Mouse (Mus musculus): ENCODE data around the gene Smim7. TPM values are rescaled to one million over a fixed set of nuclear protein-coding genes. Genes with fewer than 3 reads are reported as not detected.

Gene Smim7
- polyA plus RNA-seq (2012) = 19.9 and 21.5 TPM in 2 replicates

DNA sequence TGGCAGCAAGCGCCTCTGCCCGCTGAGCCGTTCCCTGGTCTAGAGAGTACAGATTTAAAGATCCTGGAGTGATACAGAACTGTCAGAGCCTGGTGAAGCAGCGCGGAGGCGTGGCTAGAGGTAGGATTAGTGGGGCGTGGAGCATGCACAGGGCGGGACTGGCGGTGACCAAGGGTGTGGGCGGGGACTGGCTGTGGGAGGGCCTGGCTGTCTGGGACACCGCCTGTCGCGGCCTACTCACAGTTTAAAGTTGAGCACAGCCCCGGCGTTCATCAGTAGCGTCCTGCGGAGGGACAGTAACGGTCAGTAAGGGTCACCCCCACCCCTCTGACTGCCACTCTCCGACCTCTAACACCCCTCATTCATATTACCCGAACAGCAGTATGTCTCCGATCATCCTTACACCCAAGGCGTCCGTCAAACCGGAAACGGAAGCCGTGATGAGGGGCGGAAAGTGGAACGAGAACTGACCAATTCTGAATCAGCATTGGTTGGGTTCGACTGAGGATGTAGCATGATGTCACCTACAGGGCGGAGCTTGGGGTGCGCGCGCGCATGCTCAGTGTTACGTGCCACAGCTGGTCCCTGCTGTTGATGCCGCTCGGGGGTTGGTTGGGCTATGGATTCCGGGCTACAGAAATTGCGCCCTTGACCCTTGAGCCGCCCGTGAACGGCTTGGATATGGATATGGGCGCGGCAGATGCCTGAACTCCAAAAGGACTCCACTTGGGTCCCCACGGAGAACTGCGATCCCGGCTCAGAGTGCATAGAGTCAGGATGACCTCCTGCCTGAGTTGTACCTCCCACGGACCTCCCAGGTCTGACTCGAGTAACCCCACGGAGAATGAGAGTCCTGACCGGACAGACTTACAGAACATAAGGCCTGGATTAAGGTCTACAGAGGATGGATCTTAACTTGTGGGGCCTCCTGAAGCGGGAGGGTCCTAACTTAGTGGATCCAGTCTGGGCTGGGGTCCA is at the start of gene Smim7:
Smim7 (minus strand) TSS at position 456 of the 978 bp plus-strand sequence.

DNA sequence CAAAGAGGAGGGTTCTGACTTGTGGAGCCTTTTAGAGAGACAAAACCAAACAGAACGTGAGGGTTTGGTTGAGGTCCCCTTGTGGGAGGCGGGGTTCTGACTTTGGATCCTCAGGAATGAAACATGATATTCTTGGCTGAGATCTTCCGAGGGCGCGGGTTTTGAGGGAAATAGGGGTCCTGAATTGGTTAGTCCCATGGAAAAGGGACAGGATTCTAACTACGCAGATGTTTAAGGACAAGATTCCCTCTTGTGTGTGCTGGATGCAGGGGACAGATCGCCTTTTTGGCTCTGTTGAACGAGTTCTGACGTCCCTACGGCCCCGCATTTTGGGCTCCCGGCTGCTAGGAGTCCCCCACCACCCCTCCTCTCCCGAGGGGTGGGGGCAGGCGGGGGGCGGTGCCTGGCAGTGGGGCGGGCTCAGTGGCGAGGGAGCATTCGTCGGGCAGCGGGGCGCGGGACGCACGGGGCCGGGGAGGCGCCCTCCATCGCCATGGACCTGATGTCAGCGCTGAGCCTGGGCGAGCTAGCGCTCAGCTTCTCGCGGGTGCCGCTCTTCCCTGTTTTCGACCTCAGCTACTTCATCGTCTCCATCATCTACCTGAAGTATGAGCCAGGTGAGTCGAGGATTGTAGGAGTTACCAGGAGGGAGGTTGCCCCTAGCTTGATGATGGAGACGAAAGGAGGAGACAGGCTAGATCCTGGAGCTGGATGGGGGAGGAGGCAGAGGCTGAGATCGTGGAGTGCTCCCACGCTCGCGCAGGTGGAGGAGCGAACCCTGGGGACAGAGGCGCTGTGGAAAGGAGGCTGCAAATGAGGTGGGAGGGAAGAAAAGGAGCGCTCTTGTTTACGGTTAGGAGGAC is 954 bp upstream of the Smim7 start, which contains the start of gene Tmem38a:
Tmem38a (plus strand) TSS at position 445 of the 863 bp plus-strand sequence.

DNA sequence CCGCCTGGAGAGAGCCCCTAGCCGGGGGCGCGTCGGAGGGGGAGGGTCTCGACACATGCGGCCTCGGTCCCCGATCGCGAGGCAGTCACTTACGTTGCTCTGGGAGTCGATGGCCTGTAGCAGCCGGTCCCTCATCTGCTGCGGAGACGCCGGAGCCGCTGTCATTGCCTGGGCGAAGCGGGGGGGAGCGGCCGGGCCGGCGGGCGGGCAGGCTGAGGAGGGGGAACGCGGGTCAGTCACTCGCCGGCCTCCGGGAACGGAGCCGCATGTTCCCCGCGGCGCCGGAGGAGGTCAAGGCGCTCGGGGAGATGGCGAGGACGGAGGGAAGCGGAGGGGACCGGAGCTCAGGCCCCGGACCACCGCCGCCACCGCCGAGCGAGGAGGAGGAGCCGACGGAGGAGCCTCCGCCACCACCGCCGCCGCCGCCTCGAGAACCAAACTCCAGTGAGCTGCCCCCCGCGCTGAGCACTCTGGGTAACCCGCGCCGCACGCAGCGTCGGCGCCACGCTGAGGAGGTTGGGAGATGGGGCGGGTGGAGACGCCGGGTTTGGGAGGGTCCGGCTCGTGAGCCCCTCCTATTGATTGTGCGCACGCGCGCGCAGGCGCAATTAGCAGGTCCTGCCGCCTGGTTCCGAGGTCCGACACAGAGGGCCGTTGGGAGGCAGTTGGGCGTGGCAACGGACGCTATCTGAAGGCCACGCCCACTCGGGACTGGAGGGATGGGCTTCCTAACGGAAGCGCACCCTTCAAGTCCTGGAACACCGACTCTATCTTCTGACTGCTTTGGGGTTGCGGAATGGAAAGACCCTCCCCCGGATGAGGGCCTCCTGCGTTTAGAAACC is 22.9 kb downstream of the Smim7 start, which contains the start of gene Med26:
Med26 (minus strand) TSS at position 469 of the 842 bp plus-strand sequence.

Other genes starting within 250 kb of the Smim7 start
- 17.5 and 21.0 TPM in 2 replicates for gene Eps15l1, start 149.6 kb downstream of the Smim7 start, polyA plus RNA-seq (2012)
- gene Calr3, start 127.2 kb downstream of the Smim7 start, polyA plus RNA-seq (2012) = 0.35 TPM in 1 of 2 replicates, not detected in the other
- 1.7 and 2.5 TPM in 2 replicates for gene 1700030K09Rik, start 127.2 kb downstream of the Smim7 start, polyA plus RNA-seq (2012)
- gene Cherp, start 95.9 kb downstream of the Smim7 start, polyA plus RNA-seq (2012) = 255 and 295 TPM in 2 replicates
- 11.7 and 12.9 TPM in 2 replicates for gene Slc35e1, start 78.5 kb downstream of the Smim7 start, polyA plus RNA-seq (2012)
- 60.3 and 74.1 TPM in 2 replicates for gene Med26, start 22.8 kb downstream of the Smim7 start, polyA plus RNA-seq (2012)
- 1.3 TPM in 2 replicates for gene Tmem38a, start 967 bp upstream of the Smim7 start, polyA plus RNA-seq (2012)
- gene Nwd1, start 75.6 kb upstream of the Smim7 start, polyA plus RNA-seq (2012) = 4.0 and 4.7 TPM in 2 replicates
- 43.0 and 55.1 TPM in 2 replicates for gene Sin3b, start 152.2 kb upstream of the Smim7 start, polyA plus RNA-seq (2012)
- 8.2 and 10.5 TPM in 2 replicates for gene F2rl3, start 190.8 kb upstream of the Smim7 start, polyA plus RNA-seq (2012)